Mouse (Mus musculus) heart, adult 2 months (tissue): ENCODE data around the gene Shd. TPM values are rescaled to one million over a fixed set of nuclear protein-coding genes. Genes with fewer than 3 reads are reported as not detected.
A peak's percentile ranks its signal among the peaks of the same experiment; 100 is the strongest.
"Not testable (repeated sequence)": the region's sequence is repeated elsewhere in the genome, so short reads cannot be mapped to it uniquely, and the experiment has no call there.

Source experiments
- DNase-seq, 2 experiments: peaks; one replicate each; pipeline ENCODE4 v3.0.0; 2021
- H3K27ac ChIP-seq: fragments of 200-600 bp; 2 replicates; pipeline ENCODE4 v1.8.1; 2022
- H3K27me3 ChIP-seq: fragments of 200-500 bp; 2 replicates; pipeline ENCODE4 v1.6.1; 2012; ENCODE audit warnings: mild to moderate bottlenecking, low read length, inconsistent platforms, mixed read lengths; ENCODE audit not compliant: control insufficient read depth, insufficient read depth
- H3K36me3 ChIP-seq: fragments of 200-500 bp; 2 replicates; pipeline ENCODE4 v1.6.1; 2012; ENCODE audit warnings: low read length, inconsistent platforms; ENCODE audit not compliant: control insufficient read depth, insufficient read depth
- H3K4me1 ChIP-seq: fragments of 200-500 bp; 2 replicates; pipeline ENCODE4 v1.6.1; 2011; ENCODE audit warnings: low read length; ENCODE audit not compliant: control insufficient read depth, insufficient read depth
- H3K4me3 ChIP-seq: fragments of 200-600 bp; 2 replicates; pipeline ENCODE4 v1.8.1; 2022
- H3K79me2 ChIP-seq: fragments of 200-500 bp; replicated peaks from 2 replicates; pipeline ENCODE4 v1.6.1; 2012; ENCODE audit warnings: mild to moderate bottlenecking, inconsistent platforms, low read length, moderate library complexity, mixed read lengths; ENCODE audit not compliant: control insufficient read depth, insufficient read depth
- H3K9ac ChIP-seq: fragments of 200-500 bp; 2 replicates; pipeline ENCODE4 v1.6.1; 2012; ENCODE audit warnings: low read depth, mild to moderate bottlenecking, control low read depth, inconsistent platforms, low read length, mixed read lengths
- CTCF ChIP-seq: fragments of 200-600 bp; IDR thresholded peaks from 2 replicates; pipeline ENCODE4 v1.8.1; 2022; ENCODE audit warnings: antibody characterized with exemption, mild to moderate bottlenecking, moderate library complexity
- EP300 ChIP-seq: fragments of 200-500 bp; IDR thresholded peaks from 2 replicates; pipeline ENCODE4 v1.6.1; 2011; ENCODE audit warnings: low read depth, low read length, control low read depth; ENCODE audit not compliant: insufficient read depth
- POLR2A ChIP-seq: fragments of 200-500 bp; IDR thresholded peaks from 2 replicates; pipeline ENCODE4 v1.6.1; 2011; ENCODE audit warnings: mild to moderate bottlenecking, low read depth, low read length, control low read depth; ENCODE audit not compliant: insufficient read depth
- WGBS: fragments of 180-500 bp; shearing (Covaris S2); methylation state at CpG from one replicate; pipeline ENCODE4 v1.1.7; 2018; 5-methylcytosine and 5-hydroxymethylcytosine counted together
- intact Hi-C: fragments of 180-260 bp; cut with DNase I; formaldehyde crosslinking; loops from one replicate; pipeline ENCODE4 v1.15.1; 2025
- polyA plus RNA-seq: library from polyadenylated mRNA; depleted of rRNA; stranded (reverse); fragments of >200 nt; gene quantifications from 2 replicates; pipeline ENCODE4 v1.2.3, GENCODE M21; 2012
- total RNA-seq, 2 experiments: library from RNA; stranded (reverse); gene quantifications; 2 replicates each; pipeline ENCODE4 v1.2.3; 2021

Shd gene
- total and polyA plus RNA-seq, 3 experiments, result 0.63 to 1.9 (median 0.64) TPM

- Histone ChIP-seq H3K4me3 (peak overlapping the region; percentile 64), H3K9ac (peak overlapping the region; percentile 84), H3K27ac (peak overlapping the region; percentile 94)
- intact Hi-C loops, result loop anchor here (2.0 to 5.0 kb wide), 2 partner anchors 14 to 53 kb away; partner anchors contain the start of genes Yju2 and Zfp959
- peak; percentile 92 to 95 for DNase-seq
- not testable (repeated sequence) for H3K27me3 ChIP-seq, H3K79me2 ChIP-seq, H3K36me3 ChIP-seq, H3K4me1 ChIP-seq
- peak; percentile 85 for TF ChIP-seq POLR2A
- TF ChIP-seq EP300, result 0 out of 2 replicates have a peak, but pooled peaks have one; percentile 19
- WGBS, result under 1% methylated on average over 56 of the region's 56 CpGs
Measured at GRCm38 (mm10) chr17:55944866-55945682, 25.2 kb upstream of the Shd start.

GRCm38 (mm10) chr17:55945696-55946095, 24.6 kb upstream of the Shd start:
- no peak for TF ChIP-seq POLR2A
- TF ChIP-seq EP300, result no peak
- no peak for TF ChIP-seq CTCF
- Histone ChIP-seq H3K9ac (peak overlapping the region; percentile 73), H3K4me1 (peaks cover 1% of the 10 kb centered on the region; the same call in 1 of the 2 replicates), H3K27ac (peak overlapping the region; percentile 94), H3K27me3 (no peaks in the 10 kb centered on the region), H3K36me3 (no peaks in the 10 kb centered on the region), H3K79me2 (no peaks in the 10 kb centered on the region; the same call in 1 of the 2 replicates), H3K4me3 (peak overlapping the region; percentile 64)
- WGBS, result 22% methylated on average over 5 of the region's 5 CpGs
- peak in 1 of 2 experiments; percentile 17 for DNase-seq
- intact Hi-C loops, result loop anchor here (2.0 to 5.0 kb wide), 2 partner anchors 13 to 53 kb away; partner anchors contain the start of genes Yju2 and Zfp959

GRCm38 (mm10) chr17:55948647-55949046, 21.6 kb upstream of the Shd start:
- no peak for TF ChIP-seq POLR2A
- no peak for TF ChIP-seq CTCF
- no peak for TF ChIP-seq EP300
- intact Hi-C loops, result loop anchor here (5.0 kb wide), 1 partner anchor 56 kb away; the partner anchor contains the start of gene Zfp959
- H3K4me1 ChIP-seq, result peaks cover 1% of the 10 kb centered on the region; the same call in 1 of the 2 replicates
- 85% methylated on average over 4 of the region's 4 CpGs for WGBS
- H3K27ac ChIP-seq, result no peak overlapping the region
- H3K36me3 ChIP-seq, result no peaks in the 10 kb centered on the region
- no peak for DNase-seq
- H3K79me2 ChIP-seq, result no peaks in the 10 kb centered on the region
- H3K4me3 ChIP-seq, result no peak overlapping the region
- H3K9ac ChIP-seq, result no peak overlapping the region
- H3K27me3 ChIP-seq, result no peaks in the 10 kb centered on the region

GRCm38 (mm10) chr17:55949400-55949799, 20.9 kb upstream of the Shd start, which contains the start of gene Zfp119b:
TSS of gene Zfp119b (minus strand) at chr17:55949500.
- no peak within 1 kb of the TSS for H3K4me3 ChIP-seq
- H3K79me2 ChIP-seq, result no peaks in the 10 kb centered on the region
- WGBS, result 79% methylated on average over 2 of the region's 2 CpGs
- no peaks in the 10 kb centered on the region; the same call in 1 of the 2 replicates for H3K4me1 ChIP-seq
- no peak within 1 kb of the TSS for H3K9ac ChIP-seq
- DNase-seq, result no peak
- intact Hi-C loops, result loop anchor here (5.0 kb wide), 1 partner anchor 57 kb away; the partner anchor contains the start of gene Zfp959
- H3K27me3 ChIP-seq, result no peaks in the 10 kb centered on the region
- H3K27ac ChIP-seq, result no peak within 1 kb of the TSS
- no peak for TF ChIP-seq EP300
- no peak for TF ChIP-seq POLR2A
- no peak for TF ChIP-seq CTCF
- no peaks in the 10 kb centered on the region for H3K36me3 ChIP-seq

GRCm38 (mm10) chr17:55950601-55951000, 19.7 kb upstream of the Shd start:
- Histone ChIP-seq H3K36me3 (no peaks in the 10 kb centered on the region), H3K27me3 (no peaks in the 10 kb centered on the region), H3K9ac (no peak overlapping the region), H3K4me1 (no peaks in the 10 kb centered on the region), H3K79me2 (no peaks in the 10 kb centered on the region), H3K4me3 (no peak overlapping the region), H3K27ac (no peak overlapping the region)
- WGBS, result 67% methylated on average over 9 of the region's 9 CpGs
- intact Hi-C loops, result loop anchor here (10.0 kb wide), 1 partner anchor 304 kb away; the partner anchor contains the start of gene Fem1a
- TF ChIP-seq CTCF, result no peak
- no peak for TF ChIP-seq POLR2A
- TF ChIP-seq EP300, result no peak
- no peak for DNase-seq

GRCm38 (mm10) chr17:55952041-55952440, 18.2 kb upstream of the Shd start:
- H3K4me3 ChIP-seq, result no peak overlapping the region
- H3K79me2 ChIP-seq, result no peaks in the 10 kb centered on the region
- no peak for TF ChIP-seq CTCF
- TF ChIP-seq POLR2A, result no peak
- TF ChIP-seq EP300, result no peak
- H3K9ac ChIP-seq, result no peak overlapping the region
- H3K27ac ChIP-seq, result no peak overlapping the region
- no peak for DNase-seq
- no peaks in the 10 kb centered on the region for H3K27me3 ChIP-seq
- intact Hi-C loops, result loop anchor here (10.0 kb wide), 1 partner anchor 303 kb away; the partner anchor contains the start of gene Fem1a
- no peaks in the 10 kb centered on the region for H3K4me1 ChIP-seq
- no peaks in the 10 kb centered on the region for H3K36me3 ChIP-seq
